Comparison of ENCODE assay signal across 8 mouse cellular contexts in genomic region chr9:119962987-119963667, GRCm38 (mm10). TPM values are rescaled to one million over a fixed set of nuclear protein-coding genes. Genes with fewer than 3 reads are reported as not detected.
A peak's percentile ranks its signal among the peaks of the same experiment; 100 is the strongest.
DNase-seq lines count a peak whose midpoint lies in the region; ATAC-seq lines count a peak whose summit lies in the region.

No protein-coding gene starts in this region.

- peaks cover 9% of the 10 kb centered on the region; the same call in 1 of the 2 replicates for H3K4me1 ChIP-seq in embryonic facial prominence, embryonic 12.5 days
- peaks cover 11% of the 10 kb centered on the region for H3K4me1 ChIP-seq in heart, embryonic 16.5 days (ENCODE audit: control insufficient read depth, insufficient read depth, low read length)
- peaks cover 16% of the 10 kb centered on the region for H3K4me1 ChIP-seq in stomach, embryonic 15.5 days

- WGBS in embryonic facial prominence, embryonic 12.5 days = 7% methylated on average over 21 of the region's 21 CpGs
- 8% methylated on average over 21 of the region's 21 CpGs for WGBS in heart, embryonic 16.5 days
- 19% methylated on average over 21 of the region's 21 CpGs for WGBS in stomach, embryonic 15.5 days

- no peaks in the 10 kb centered on the region for H3K9me3 ChIP-seq in embryonic facial prominence, embryonic 12.5 days
- no peaks in the 10 kb centered on the region for H3K9me3 ChIP-seq in heart, embryonic 16.5 days (replicated peaks; ENCODE audit: control insufficient read depth, low read length)
- H3K9me3 ChIP-seq in stomach, embryonic 15.5 days = no peaks in the 10 kb centered on the region

- H3K27ac ChIP-seq in embryonic facial prominence, embryonic 12.5 days = no peak overlapping the region
- peak overlapping the region; percentile 24 for H3K27ac ChIP-seq in heart, embryonic 16.5 days (ENCODE audit: low read length)
- no peak overlapping the region for H3K27ac ChIP-seq in stomach, embryonic 15.5 days

- no peaks in the 10 kb centered on the region for H3K27me3 ChIP-seq in embryonic facial prominence, embryonic 12.5 days
- H3K27me3 ChIP-seq in heart, embryonic 16.5 days (ENCODE audit: control insufficient read depth, insufficient read depth, low read length) = no peaks in the 10 kb centered on the region
- no peaks in the 10 kb centered on the region for H3K27me3 ChIP-seq in stomach, embryonic 15.5 days (replicated peaks)

- H3K4me2 ChIP-seq in embryonic facial prominence, embryonic 12.5 days (replicated peaks) = peak overlapping the region; percentile 23
- H3K4me2 ChIP-seq in heart, embryonic 16.5 days (ENCODE audit: low read depth, low read length) = peak overlapping the region; percentile 63
- H3K4me2 ChIP-seq in stomach, embryonic 15.5 days = peak overlapping the region; percentile 37

- peak; percentile 53; the same call in 1 of the 2 replicates for ATAC-seq in embryonic facial prominence, embryonic 12.5 days (ENCODE audit: insufficient number of reproducible peaks, insufficient read depth, low FRiP score, low TSS enrichment)
- peak; percentile 82 for ATAC-seq in heart, embryonic 16.5 days (replicated peaks; ENCODE audit: extremely low read depth, insufficient read depth, low FRiP score)
- peak; percentile 97 for ATAC-seq in megakaryocyte progenitor cell, adult 5-6 weeks (replicated peaks; ENCODE audit: poor library complexity)
- 0 out of 2 replicates have a peak, but pooled peaks have one; percentile 51 for ATAC-seq in stomach, embryonic 15.5 days (ENCODE audit: insufficient read depth, low FRiP score, low read depth)
- no peak for ATAC-seq in frontal cortex, adult (ENCODE audit: low TSS enrichment)

- no peaks in the 10 kb centered on the region for H3K36me3 ChIP-seq in embryonic facial prominence, embryonic 12.5 days
- H3K36me3 ChIP-seq in heart, embryonic 16.5 days (ENCODE audit: control insufficient read depth, insufficient read depth) = no peaks in the 10 kb centered on the region
- H3K36me3 ChIP-seq in stomach, embryonic 15.5 days = no peaks in the 10 kb centered on the region

- no peak overlapping the region for H3K4me3 ChIP-seq in embryonic facial prominence, embryonic 12.5 days
- peak overlapping the region; percentile 32; the same call in 1 of the 2 replicates for H3K4me3 ChIP-seq in heart, embryonic 16.5 days (ENCODE audit: low read length)
- H3K4me3 ChIP-seq in stomach, embryonic 15.5 days (replicated peaks) = no peak overlapping the region

- peak; percentile 82 for DNase-seq in CD4-positive helper T cell, adult 2 months (ENCODE audit: low read depth, low spot score)
- peak; percentile 83 to 94 for DNase-seq in adrenal gland, adult (ENCODE audit: inconsistent age in 2 of 2, low spot score in 1 of 2)
- peak; percentile 81 for DNase-seq in kidney, postnatal 14 days

- H3K9ac ChIP-seq in embryonic facial prominence, embryonic 12.5 days = peak overlapping the region; percentile 20; the same call in 1 of the 2 replicates
- H3K9ac ChIP-seq in heart, embryonic 16.5 days (ENCODE audit: low read length) = peak overlapping the region; percentile 67
- no peak overlapping the region for H3K9ac ChIP-seq in stomach, embryonic 15.5 days

RNA-seq across cellular contexts. Expression of gene Csrnp1, which starts 21.3 kb away (rescaled TPM):
- 3.4 and 4.6 TPM in 2 replicates for polyA plus RNA-seq in embryonic facial prominence, embryonic 12.5 days (2016; fragmentation: Nextera tagmentation; extraction: Ambion mirVana)
- 6.5 and 9.4 TPM in 2 replicates for polyA plus RNA-seq in heart, embryonic 16.5 days (2015; fragmentation: Nextera tagmentation; extraction: Ambion mirVana)
- 9.0 and 12.3 TPM in 2 replicates for total RNA-seq in megakaryocyte progenitor cell, adult 5-6 weeks (2015)
- total RNA-seq in megakaryocyte progenitor cell, adult 5-6 weeks (2017) = 13.3 and 18.9 TPM in 2 replicates
- 5.7 and 6.7 TPM in 2 replicates for polyA plus RNA-seq in stomach, embryonic 15.5 days (2015; fragmentation: Nextera tagmentation; extraction: Ambion mirVana)

RNA-seq across cellular contexts. Expression of gene Ttc21a, which starts 25.7 kb away (rescaled TPM):
- polyA plus RNA-seq in embryonic facial prominence, embryonic 12.5 days (2016; fragmentation: Nextera tagmentation; extraction: Ambion mirVana) = 0.23 and 0.37 TPM in 2 replicates
- 0.37 and 0.39 TPM in 2 replicates for polyA plus RNA-seq in heart, embryonic 16.5 days (2015; fragmentation: Nextera tagmentation; extraction: Ambion mirVana)
- total RNA-seq in megakaryocyte progenitor cell, adult 5-6 weeks (2015) = 2.3 and 2.4 TPM in 2 replicates
- total RNA-seq in megakaryocyte progenitor cell, adult 5-6 weeks (2017) = 3.4 and 5.7 TPM in 2 replicates
- 0.06 and 0.14 TPM in 2 replicates for polyA plus RNA-seq in stomach, embryonic 15.5 days (2015; fragmentation: Nextera tagmentation; extraction: Ambion mirVana)

RNA-seq across cellular contexts. Expression of gene Gorasp1, which starts 25.8 kb away (rescaled TPM):
- 27.0 and 28.8 TPM in 2 replicates for polyA plus RNA-seq in embryonic facial prominence, embryonic 12.5 days (2016; fragmentation: Nextera tagmentation; extraction: Ambion mirVana)
- polyA plus RNA-seq in heart, embryonic 16.5 days (2015; fragmentation: Nextera tagmentation; extraction: Ambion mirVana) = 22.4 and 23.1 TPM in 2 replicates
- 7.9 and 8.7 TPM in 2 replicates for total RNA-seq in megakaryocyte progenitor cell, adult 5-6 weeks (2015)
- total RNA-seq in megakaryocyte progenitor cell, adult 5-6 weeks (2017) = 5.1 and 7.4 TPM in 2 replicates
- 28.7 and 30.8 TPM in 2 replicates for polyA plus RNA-seq in stomach, embryonic 15.5 days (2015; fragmentation: Nextera tagmentation; extraction: Ambion mirVana)
